15 mouse cellular contexts compared by ENCODE assay signal in genomic region chr7:132738844-132739243, GRCm38 (mm10).
DNase-seq lines count a peak whose midpoint lies in the region; ATAC-seq and TF ChIP-seq lines count a peak whose summit lies in the region.
"Had no signal": no experiment of that assay in that cellular context is flagged by ENCODE, and none has a peak within 500 bp of the region (broad histone marks: within the 10 kb centered on the region; RNA-seq: fewer than 3 reads in every experiment).

No protein-coding gene starts in this region.

- peak overlapping the region; percentile 53 for H3K9ac ChIP-seq in liver, embryonic 14.5 days (replicated peaks)
- H3K9ac ChIP-seq in forebrain, embryonic 15.5 days (replicated peaks): no peak overlapping the region
- H3K9ac ChIP-seq: limb, embryonic 13.5 days had no signal

- no peaks in the 10 kb centered on the region for H3K9me3 ChIP-seq in liver, embryonic 14.5 days (ENCODE audit: control insufficient read depth, low read length)
- H3K9me3 ChIP-seq in forebrain, embryonic 15.5 days: no peaks in the 10 kb centered on the region
- H3K9me3 ChIP-seq: hindbrain, embryonic 10.5 days; limb, embryonic 13.5 days had no signal

- peaks cover 27% of the 10 kb centered on the region for H3K36me3 ChIP-seq in liver, embryonic 14.5 days (replicated peaks; ENCODE audit: control insufficient read depth, insufficient read depth, low read depth)
- H3K36me3 ChIP-seq in forebrain, embryonic 15.5 days: no peaks in the 10 kb centered on the region

- TF ChIP-seq POLR2A in bone marrow, adult 2 months (IDR thresholded peaks at IDR 0.05; ENCODE audit: borderline replicate concordance, control insufficient read depth, low read depth, low read length): no peak

- H3K27ac ChIP-seq in bone marrow, adult 2 months (ENCODE audit: control insufficient read depth, insufficient read depth, low read depth, low read length, poor library complexity): peak overlapping the region; percentile 64
- H3K27ac ChIP-seq in liver, embryonic 14.5 days: peak overlapping the region; percentile 84
- H3K27ac ChIP-seq in forebrain, embryonic 15.5 days (replicated peaks): no peak overlapping the region
- H3K27ac ChIP-seq: hindbrain, embryonic 10.5 days; limb, embryonic 13.5 days had no signal

- TF ChIP-seq EP300 in liver, embryonic 14.5 days (IDR thresholded peaks at IDR 0.05; ENCODE audit: low read depth): peak; percentile 95

- WGBS in bone marrow, adult 2 months: 62% methylated on average over 6 of the region's 6 CpGs
- 26% methylated on average over 6 of the region's 6 CpGs for WGBS in liver, embryonic 14.5 days (ENCODE audit: insufficient replicate concordance)
- WGBS in forebrain, embryonic 15.5 days: 89% methylated on average over 6 of the region's 6 CpGs

- peak overlapping the region; percentile 61 for H3K4me2 ChIP-seq in liver, embryonic 14.5 days (ENCODE audit: low read depth)
- H3K4me2 ChIP-seq in forebrain, embryonic 15.5 days (replicated peaks): no peak overlapping the region
- H3K4me2 ChIP-seq: limb, embryonic 13.5 days had no signal

- peak; percentile 84 for ATAC-seq in liver, embryonic 14.5 days (ENCODE audit: insufficient read depth)
- no peak for ATAC-seq in forebrain, embryonic 15.5 days (replicated peaks)
- ATAC-seq: CD4-positive, CD25-positive, alpha-beta regulatory T cell, adult 4 months; forebrain, embryonic 16.5 days; inflammation-experienced regulatory T-cells, adult 6 months; lung, postnatal 0 days had no signal

- intact Hi-C loops in heart, postnatal 10 days (cut with DNase I): no loop called here

- H3K4me1 ChIP-seq in bone marrow, adult 2 months (ENCODE audit: control insufficient read depth, insufficient read depth, low read length): peaks cover 23% of the 10 kb centered on the region
- H3K4me1 ChIP-seq in liver, embryonic 14.5 days (replicated peaks; ENCODE audit: control insufficient read depth in 2 of 2, insufficient read depth in 2 of 2, low read length in 1 of 2): peaks cover 53 to 61% of the 10 kb centered on the region in 2 experiments
- peaks cover 24% of the 10 kb centered on the region for H3K4me1 ChIP-seq in forebrain, embryonic 15.5 days

- TF ChIP-seq CTCF in bone marrow, adult 2 months (IDR thresholded peaks at IDR 0.05; ENCODE audit: control insufficient read depth, insufficient read depth, low read length): no peak
- no peak for TF ChIP-seq CTCF in liver, embryonic 14.5 days (IDR thresholded peaks at IDR 0.05; ENCODE audit: low read depth)

- peak; percentile 53 for DNase-seq in c-Kit-positive CD71-positive TER-119-negative erythroid progenitor cells, embryonic 14.5 days (ENCODE audit: low read depth)
- DNase-seq in cerebellum, postnatal 25 days: peak; percentile 77 to 80
- peak; percentile 76 to 83 (median 78) for DNase-seq in liver, embryonic 14.5 days (ENCODE audit: low read depth in 3 of 3, low spot score in 3 of 3)
- no peak for DNase-seq in lung, postnatal 10 days
- no peak for DNase-seq in heart, postnatal 10 days
- DNase-seq: gastrocnemius, postnatal 10 days; thymus, postnatal 25 days had no signal

- H3K4me3 ChIP-seq in bone marrow, adult 2 months (replicated peaks; ENCODE audit: control insufficient read depth, low read depth, low read length): no peak overlapping the region
- H3K4me3 ChIP-seq in liver, embryonic 14.5 days (ENCODE audit: insufficient read depth in 1 of 2, low read depth in 2 of 2, low read length in 2 of 2): peak overlapping the region; percentile 26 to 38
- no peak overlapping the region for H3K4me3 ChIP-seq in forebrain, embryonic 15.5 days
- H3K4me3 ChIP-seq: hindbrain, embryonic 10.5 days; limb, embryonic 13.5 days had no signal

- H3K27me3 ChIP-seq in liver, embryonic 14.5 days (ENCODE audit: control insufficient read depth, insufficient read depth, low read length): no peaks in the 10 kb centered on the region
- no peaks in the 10 kb centered on the region for H3K27me3 ChIP-seq in forebrain, embryonic 15.5 days
- H3K27me3 ChIP-seq: limb, embryonic 13.5 days had no signal

Comparison
In these comparisons a context has a peak if more than half of its experiments do, and no peak if none do; other contexts are left out.
1. H3K4me3 ChIP-seq: peak in liver, embryonic 14.5 days (2 of 2); none in bone marrow, adult 2 months (single experiment) and forebrain, embryonic 15.5 days (single experiment).
2. DNase-seq: peak in c-Kit-positive CD71-positive TER-119-negative erythroid progenitor cells, embryonic 14.5 days (single experiment), cerebellum, postnatal 25 days (2 of 2) and liver, embryonic 14.5 days (3 of 3); none in lung, postnatal 10 days (single experiment) and heart, postnatal 10 days (0 of 2).